Mouse (Mus musculus): ENCODE results near the gene Apoh.
A peak's percentile ranks its signal among the peaks of the same experiment; 100 is the strongest.

The Apoh gene

DNA sequence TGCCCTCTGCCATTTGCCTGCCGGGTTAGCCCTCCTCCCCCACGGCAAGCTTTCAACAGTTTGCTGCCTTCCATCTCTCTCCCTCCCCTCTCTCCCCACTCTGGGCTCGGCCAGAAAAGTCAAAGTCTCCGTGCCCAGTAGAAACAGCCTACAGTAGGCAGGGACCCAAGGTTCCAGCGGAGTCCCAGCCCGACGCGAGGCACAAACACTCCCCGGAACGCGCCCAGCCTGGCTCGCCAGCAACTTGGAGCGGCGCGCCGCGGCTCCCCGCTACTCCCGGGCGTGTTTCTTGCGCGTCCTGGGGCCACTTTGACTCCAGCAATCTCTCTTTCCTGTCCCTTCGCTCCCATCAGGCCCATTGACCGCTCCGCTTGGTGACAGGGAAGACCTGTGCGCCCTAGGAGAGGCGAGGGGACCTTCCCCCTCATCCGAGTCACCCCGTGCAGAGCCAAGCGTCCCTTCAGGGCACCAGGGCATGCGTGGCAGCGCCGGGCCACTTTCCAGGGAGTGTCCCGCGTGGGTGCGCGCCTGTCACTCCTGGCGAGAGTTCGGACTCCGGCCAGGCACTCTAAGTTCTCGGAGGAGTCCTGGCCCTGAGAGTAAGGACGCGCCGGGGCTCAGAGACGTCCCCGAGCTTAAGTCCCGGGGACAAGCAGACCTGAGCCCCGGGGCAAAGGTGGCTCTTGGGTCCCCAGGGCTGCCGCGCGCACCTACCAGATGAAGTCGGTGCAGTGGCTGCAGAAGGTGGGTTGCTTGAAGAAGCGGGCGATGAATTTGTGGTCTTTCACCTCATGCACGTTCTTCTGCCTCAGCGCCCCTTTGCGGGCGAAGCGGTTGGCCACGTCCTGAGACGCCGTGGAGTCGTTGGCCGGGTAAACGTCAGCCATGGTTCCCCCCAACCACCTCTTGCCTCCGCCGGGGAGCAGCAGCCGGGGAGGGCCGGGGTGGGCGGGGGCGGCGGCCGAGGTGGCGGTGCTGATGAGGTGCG lies at the start of gene Apoh:
Apoh (plus strand) TSS at position 574 of the 988 bp plus-strand sequence.
- peak; percentile 43 for DNase-seq

DNA sequence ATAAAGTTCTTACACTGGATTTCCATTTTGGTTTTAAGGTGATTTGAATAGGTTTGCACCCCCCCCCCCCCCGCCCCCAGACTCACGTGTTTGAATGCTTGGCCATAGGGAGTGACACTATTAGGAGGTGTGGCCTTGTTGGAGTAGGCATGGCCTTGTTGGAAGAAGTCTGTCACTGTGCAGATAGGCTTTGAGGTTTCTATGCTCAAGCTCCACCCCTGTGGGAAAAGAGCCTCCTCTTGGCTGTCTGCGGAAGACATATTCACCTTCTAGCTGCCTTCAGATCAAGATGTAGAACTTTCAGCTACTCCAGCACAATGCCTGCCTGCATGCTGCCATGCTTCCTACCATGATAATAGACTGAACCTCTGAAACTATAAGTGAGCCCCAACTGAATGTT lies 49.3 kb upstream of the Apoh start:
- no peak for DNase-seq

DNA sequence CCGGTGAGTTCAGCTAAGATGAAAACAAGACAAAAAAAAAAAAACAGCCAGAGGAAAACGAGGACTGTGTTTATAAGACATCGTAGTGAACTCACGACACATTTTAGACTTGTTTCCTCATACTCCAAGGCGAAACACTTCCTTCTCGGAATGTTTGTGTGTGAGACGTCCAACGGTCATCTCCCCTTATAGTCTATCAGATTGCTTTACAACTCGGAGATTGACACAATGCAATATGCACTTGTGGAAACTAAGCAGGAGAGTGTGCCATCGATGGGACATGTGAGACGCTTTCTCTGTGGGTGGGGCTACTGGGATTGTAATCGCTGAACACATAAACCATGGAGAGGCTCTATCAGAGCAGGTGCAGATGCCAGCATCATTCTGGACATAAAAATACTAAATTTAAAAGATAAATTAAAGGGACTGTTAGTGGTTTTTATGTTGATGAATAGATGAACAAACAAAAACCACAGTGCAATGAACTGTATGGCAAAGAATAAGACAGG lies 48.8 kb upstream of the Apoh start:
- DNase-seq, result no peak

DNA sequence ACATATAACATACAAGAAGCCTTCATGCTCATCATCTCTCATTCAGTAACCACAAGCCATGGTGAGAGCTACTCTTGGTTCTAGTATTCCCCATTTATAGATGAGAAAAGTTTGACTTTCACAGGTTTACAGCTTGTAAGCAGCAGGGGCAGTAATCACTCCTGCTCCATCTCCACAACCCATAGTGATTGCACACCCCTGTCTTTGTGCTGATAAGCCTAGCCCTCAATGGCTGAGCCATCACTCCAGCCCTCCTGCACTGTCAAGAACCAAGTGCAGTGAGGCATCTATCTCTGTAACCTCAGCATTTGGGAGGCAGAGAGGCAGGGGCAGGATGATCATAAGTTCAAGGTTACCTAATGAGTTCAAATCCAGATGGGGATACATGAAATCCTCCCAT lies 47.8 kb upstream of the Apoh start:
- DNase-seq, result no peak

DNA sequence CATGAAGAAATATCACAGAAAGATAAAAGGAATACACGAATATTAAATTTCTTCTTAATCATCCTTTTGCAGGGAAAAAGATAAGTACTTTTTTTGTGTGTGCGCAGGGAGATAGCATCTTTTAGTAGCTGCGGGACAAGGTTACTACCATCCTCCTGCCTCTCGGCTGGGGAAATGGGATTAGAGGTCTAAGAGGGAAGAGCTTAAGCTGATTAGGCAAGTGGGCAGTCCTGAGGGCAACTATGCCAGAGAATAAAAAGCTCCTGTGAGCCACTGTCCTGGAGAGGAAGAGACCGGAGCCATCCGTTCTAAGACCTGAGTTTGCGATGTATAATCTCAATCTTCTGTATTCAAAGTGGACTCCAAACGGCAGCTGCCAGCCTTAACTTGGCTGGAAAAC lies 45.2 kb upstream of the Apoh start:
- DNase-seq, result no peak

DNA sequence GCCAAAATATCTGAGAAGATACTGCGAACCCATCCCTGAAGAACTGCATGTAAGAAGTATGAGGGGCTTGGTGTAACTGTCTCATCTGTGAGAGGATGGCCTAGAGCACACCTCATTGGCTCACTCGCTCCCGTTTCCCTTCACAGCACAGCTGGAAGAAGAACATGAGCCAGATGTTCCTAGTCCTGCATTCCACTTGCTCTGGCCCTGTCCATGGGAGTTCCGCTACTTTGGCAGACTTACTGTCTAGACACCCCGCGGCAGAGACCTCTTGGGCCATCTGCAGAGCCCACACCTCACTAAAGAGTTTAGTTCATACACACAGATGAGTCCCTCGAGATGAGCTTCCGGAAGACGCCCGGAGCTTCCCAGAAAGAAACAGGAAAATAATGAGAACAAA lies 43.2 kb upstream of the Apoh start:
- no peak for DNase-seq

DNA sequence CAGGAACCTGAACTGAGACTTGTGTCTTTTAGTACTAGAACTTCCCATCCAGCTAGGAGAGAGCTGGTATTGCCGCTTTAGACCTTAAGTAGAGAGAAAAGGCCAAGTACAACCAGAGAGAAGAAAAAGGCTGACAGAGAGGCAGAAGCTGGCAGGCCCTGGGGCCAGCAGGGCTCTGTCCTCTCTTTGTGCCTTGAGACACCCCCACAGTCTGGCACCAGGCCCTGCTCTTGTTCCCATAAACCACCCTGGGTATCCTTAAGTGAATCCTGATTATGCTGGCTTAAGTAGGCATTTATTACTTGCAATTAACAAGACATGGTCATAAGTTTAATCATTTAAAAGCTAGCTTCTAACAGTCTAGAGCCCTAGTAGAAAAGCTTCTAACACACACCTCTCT lies 42.7 kb upstream of the Apoh start:
- peak; percentile 10 for DNase-seq

DNA sequence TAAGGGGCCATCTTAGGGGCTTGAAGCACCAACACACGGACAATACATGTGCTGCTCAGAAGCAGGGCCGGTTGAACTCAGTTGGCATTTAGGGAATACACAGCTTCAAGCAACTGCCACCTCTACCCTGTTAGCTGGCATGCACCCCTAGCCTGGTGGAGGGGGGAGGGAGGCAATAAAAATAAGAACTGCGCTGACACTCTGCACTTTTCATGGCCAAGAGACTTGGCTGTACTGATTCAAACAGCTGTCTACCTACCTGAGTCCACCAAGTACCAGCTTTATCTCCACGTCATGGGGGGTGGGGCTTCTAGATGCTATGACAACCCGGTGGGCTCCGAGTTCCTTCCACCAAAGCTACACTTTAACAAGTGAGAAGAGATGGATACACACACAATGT lies 42.1 kb upstream of the Apoh start:
- no peak for DNase-seq

DNA sequence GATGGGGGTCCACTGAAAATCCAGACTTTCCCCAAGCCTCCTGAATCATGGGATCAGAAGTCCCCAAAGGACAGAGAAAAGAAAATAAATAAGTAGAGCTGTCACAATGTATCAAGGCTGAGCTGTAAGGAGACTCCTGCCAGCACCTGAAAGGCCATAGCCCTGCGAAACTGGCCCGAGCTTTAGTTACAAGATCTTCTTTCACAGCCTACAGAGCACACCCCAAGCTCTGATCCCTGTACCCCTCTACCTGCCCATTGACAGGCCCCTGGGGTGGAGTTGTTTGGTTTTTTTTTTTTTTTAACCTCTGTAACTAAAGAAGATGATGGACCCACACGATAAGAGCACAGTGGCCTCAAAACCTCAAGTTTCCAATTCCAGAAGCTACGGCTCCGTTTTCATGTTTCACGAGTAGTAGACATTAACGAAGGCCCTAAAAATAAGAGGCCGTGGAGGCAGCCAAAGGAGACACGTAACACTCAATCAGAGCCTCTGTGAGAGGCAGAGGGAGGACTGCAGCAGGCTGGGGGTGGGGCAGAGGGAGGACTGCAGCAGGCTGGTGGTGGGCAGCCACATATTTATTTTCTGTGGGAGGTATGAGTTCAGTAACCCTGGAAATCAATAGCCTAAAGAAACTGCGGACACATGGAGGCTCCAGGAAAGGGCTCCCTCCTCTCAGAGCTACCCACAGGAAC lies 41.2 kb upstream of the Apoh start:
- no peak for DNase-seq

DNA sequence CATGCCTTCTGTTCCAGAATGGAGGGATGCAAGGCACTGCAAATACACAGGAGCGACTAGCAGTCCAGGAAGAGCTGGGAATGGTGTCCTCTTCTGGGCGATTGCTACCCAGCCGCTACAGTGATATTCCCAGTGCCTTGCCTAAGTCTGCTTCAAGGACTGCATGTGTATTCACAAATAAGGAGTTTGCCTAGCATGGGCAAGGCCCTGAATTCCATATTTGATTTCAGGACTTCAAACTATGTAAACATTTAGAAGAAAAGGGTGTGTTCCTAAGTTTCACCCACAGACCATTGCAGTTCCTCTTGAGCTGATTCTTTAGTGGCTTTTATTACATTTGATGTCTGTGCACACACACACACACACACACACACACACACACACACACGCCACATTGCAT lies 39.4 kb upstream of the Apoh start:
- DNase-seq, result no peak

DNA sequence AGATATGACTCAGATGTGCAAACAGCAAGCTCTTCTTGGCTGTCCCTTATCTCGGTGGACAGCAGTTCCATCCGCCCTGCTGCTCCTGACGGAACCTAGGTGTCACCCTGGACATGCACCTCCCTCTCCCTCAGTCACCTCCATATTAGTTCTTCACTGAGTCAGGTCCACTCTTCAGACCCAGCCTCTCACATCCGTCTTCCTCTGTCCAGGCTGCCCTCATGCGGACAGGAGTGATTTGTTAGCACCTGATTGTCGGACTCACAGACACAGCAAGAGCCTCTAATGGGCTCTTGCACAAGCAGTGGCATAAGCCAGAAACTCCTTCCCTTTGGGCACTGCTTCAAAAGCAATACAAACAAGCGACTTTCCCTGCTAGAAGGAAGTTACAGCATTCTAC lies 35.9 kb upstream of the Apoh start:
- DNase-seq, result no peak

DNA sequence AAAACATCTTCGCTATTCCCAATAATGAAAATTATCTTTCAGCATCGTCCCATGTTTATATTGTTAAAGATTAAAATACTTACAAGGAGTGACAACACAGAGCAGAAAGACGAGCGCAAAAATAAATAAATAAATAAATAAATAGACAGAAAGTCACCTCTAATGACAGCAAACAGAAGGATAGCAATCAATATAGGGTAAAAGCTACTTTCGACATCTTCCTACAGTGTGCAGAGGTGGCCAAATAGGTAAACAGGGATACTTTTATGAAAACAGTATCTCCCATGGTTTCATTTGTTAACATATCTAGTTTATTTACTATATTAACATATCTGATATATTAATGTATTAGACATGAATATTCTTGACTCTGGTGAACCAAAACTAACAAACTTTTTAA lies 34.9 kb upstream of the Apoh start:
- no peak for DNase-seq

DNA sequence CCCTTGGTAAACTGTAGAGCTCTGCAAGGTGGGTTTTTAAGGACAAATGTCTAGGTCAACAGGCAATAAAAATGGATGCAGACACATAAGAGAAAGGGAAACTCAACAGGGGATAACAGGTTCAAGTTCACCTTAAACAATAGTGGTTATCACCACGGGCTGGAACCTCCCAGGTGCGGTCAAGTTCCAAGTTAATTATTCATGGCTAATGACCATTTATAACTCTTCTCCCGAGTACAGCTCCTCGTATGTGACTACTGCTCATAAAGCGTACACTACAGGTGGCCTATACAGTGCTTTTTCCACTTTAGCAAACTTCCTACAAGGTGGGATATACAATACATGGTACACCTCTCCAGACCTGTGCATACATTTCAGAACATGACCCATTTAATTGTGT lies 33.4 kb upstream of the Apoh start:
- DNase-seq, result no peak

DNA sequence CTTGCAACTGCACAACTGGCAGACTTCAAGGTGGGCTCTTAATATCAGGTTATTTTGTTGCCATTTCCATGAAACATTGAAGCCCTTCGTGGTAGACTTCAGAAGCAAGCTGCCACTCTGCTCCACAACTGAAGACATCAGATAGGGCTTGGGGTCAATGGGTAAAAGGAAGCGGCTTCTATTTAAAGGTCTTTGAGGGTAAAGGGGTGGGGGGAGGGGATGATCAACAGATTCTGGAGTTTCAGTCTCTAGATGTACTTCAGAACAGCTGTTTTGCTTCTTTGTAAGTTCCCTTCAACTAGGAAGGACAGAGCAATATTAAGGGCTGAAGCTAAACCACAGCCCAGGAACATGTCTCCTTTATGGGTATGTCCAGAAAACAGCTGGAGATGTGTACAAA lies 31.2 kb upstream of the Apoh start:
- no peak for DNase-seq

DNA sequence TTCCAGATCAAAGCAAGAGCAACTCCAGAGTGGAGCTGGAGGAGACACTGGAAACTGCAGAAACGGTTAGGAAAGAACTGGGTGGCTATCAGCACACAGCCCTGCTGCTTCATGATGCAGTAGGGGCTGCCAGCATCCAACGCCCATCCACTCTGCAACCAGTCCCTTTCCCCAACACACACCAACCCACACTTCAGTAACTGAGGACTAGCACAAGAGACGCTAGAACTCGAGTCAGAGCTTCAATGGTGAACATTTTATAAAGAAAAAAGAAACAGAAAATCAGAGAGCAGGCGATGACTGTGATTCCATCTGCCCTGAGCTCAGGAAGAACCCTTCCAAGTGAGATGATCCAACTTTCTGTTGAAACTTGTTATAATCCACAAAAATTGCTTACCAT lies 30.6 kb upstream of the Apoh start:
- no peak for DNase-seq

DNA sequence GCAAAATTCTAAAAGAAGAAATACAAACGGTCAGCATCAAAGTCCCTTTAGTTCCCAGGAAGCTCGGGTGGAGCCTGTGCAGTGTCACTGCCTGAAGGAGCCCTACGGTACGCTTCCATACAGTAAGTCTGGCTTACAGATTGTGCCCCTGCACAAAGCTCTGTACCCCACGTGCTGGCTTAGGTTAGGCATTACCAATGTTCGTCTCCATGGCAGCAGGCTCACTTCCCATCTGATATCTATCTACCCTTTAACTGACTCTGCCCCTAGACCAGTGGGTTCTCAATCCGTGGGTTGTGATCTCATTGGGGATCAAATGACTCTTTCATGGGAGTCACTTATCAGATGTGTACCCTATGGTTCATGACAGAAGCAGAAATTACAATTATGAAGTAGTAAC lies 27.4 kb upstream of the Apoh start:
- no peak for DNase-seq

DNA sequence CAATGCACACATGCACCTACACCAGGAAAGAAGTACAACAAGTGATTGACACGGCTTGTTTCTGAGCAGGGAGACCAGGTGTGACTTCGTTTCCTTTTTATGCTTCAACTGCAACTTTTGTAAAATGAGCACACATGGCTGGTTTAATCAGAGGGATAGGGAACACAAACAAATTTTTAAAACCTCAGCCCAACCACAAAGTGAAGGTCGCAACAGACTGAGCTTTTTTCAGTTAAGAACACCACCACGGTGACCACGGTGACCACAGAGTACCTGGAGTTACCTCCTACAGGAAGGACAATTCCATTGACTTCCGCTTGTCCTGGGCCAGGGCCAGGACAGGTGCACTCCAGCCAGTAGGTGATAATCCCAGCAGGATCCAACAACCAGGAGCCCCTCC lies 25.3 kb upstream of the Apoh start:
- no peak for DNase-seq

DNA sequence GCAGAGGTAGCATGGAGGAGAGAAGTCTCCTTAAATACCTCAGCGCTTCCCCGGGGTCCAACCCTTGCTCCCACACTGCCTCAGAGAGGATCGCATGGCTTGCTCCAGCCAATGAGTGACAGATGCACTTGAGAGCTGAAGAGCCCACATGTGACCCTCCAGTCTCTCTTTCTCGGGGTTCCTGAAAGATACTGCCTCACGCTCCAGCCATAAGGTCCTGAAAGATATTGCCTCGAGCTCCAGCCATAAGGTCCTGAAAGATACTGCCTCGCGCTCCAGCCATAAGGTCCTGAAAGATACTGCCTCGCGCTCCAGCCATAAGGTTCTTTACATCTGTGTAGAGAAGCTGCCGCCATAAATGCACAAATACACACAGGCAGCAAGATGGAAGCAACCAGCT lies 24.0 kb upstream of the Apoh start:
- DNase-seq, result no peak

DNA sequence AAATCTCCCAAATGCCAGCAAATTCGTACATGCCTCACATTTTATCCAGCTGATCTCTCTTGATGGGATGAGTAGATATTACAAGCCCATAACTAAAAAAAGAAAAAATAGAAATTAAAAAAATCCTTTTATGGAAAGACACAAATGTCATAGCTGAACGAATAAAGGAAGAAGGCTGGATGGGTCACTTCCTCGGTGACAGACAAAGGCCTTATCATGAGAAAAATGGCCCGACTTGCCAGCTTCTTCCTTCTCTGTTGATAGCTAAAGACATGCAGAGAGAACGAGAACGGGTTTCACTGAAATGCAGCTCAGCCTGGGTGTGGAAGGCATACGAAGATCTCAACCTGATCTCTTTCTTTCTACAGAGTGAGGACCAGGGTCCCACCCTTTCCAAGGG lies 22.6 kb upstream of the Apoh start:
- DNase-seq, result no peak

DNA sequence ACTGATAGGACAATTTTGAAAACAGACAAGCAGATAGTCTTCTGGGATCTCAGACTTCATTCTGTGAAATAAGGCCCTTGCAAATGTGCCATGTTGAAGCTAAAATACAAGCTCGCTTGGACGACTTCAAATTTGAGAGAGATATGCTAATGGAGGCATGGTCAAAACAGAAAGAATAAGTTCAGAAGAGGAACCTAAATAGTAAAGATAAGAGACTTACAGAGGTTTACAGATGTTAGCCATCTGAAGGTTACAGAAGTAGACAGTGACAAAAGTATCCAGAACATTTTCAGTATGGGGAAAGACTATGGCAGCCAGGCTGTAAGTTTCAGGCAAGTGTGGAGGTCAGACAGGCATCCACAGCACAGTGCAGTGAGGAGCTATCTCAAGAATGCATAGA lies 21.0 kb upstream of the Apoh start:
- no peak for DNase-seq

DNA sequence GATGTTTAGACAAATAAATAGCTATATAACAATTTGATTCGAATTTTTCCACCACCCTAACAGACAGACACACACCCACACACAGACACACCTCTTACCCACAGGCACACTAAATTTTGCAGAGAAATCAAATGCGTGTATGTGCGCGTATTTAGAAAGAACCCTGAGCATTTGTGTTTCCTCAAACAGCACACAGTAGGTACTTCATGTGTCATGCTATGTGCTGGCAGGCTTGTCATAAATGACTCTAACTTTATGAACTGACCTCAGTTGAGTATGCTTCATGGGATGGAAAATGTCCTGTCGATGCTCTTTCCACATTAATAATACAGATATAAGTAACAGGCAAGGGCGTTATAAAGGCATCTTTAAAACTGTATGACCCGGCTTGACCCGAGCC lies 17.2 kb upstream of the Apoh start:
- no peak for DNase-seq

DNA sequence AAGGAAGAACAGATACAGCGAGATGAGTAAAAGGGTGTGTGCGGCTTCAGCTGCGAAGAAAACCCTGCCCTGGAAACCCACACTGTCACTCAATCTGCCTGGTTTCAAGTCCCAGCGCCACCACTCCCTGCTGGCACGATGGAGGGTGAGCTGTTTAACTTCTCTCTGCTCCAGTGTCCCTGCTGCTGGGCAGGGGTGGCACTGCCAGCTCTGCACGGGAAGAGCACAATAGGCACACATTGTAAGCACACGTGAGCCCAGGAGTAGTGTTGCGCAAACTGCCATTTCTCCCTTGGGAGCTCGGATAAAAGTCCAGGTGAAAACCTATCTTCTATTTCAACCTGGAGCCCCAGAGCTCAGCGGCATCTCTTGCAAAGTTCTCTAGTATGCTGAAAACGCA lies 12.3 kb upstream of the Apoh start:
- DNase-seq, result no peak

DNA sequence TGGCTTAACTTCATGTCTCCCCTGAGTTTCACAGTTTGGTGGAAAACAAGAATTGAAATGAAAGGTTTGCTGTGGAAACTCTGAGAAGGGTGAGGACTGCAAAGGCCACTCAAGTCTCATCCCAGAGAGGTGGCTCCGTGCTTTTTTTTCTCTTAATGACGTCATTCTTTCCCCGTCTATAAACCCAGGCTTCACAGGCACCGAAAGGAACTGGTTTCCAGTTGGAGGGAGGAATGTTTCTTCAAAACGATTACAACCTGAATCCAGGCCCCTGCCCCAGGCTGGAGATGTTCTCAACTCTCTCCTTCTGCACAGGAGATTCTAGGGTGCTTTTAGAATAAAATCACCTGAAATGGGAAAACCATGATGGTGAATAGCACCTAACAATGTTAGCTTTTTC lies 10.1 kb upstream of the Apoh start:
- no peak for DNase-seq

All from cerebellum, adult 8-10 months (tissue).